Mouse (Mus musculus) ES-Bruce4 (cell line): ENCODE data around the gene Dact1.

Source experiments
- CTCF ChIP-seq: IDR thresholded peaks from one replicate; pipeline ENCODE4 v1.8.1; 2011; ENCODE audit warnings: low read depth, low read length
- POLR2A ChIP-seq: IDR thresholded peaks from one replicate; pipeline ENCODE4 v1.8.1; 2011; ENCODE audit warnings: low read length; ENCODE audit not compliant: insufficient read depth

DNA sequence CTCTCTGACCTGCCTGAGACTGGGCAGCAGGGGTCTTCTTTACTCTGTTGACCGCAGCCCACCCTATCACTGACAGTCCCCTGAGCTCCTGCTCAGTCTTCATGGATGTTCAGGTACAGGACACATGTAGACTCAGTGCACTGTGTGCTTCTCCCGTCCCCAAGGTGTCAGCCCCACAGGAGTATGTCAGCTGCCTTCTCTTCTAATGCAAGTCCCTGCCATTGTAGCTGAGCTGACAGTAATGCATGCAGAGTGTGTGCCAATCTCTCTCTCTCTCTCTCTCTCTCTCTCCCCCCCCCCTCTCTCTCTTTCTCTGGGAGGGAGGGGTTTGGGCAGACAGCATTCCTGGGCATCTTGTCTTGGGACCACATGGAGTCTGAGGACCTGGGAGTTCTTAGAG is 19.2 kb upstream of the Dact1 start:
- no peak for TF ChIP-seq CTCF
- no peak for TF ChIP-seq POLR2A
